Mouse (Mus musculus) megakaryocyte, embryonic 14.5 days (primary cell): ENCODE results near the gene Pqlc2. TPM values are rescaled to one million over a fixed set of nuclear protein-coding genes. Genes with fewer than 3 reads are reported as not detected.

Experiments
- H3K27me3 ChIP-seq: replicated peaks from 2 replicates; pipeline ENCODE3; 2012; ENCODE audit warnings: inconsistent platforms
- H3K36me3 ChIP-seq: replicated peaks from 2 replicates; pipeline ENCODE3; 2012; ENCODE audit warnings: low read length, inconsistent platforms, mixed read lengths
- H3K4me1 ChIP-seq: 2 replicates; pipeline ENCODE4 v1.6.1; 2012; ENCODE audit warnings: inconsistent platforms
- H3K4me3 ChIP-seq: replicated peaks from 2 replicates; pipeline ENCODE3; 2012; ENCODE audit warnings: moderate library complexity, mild to moderate bottlenecking, inconsistent platforms
- H3K9me3 ChIP-seq: 2 replicates; pipeline ENCODE4 v1.6.1; 2012; ENCODE audit warnings: inconsistent platforms
- FLI1 ChIP-seq: IDR thresholded peaks from 2 replicates; pipeline ENCODE4 v1.6.1; 2012; ENCODE audit warnings: low read length, inconsistent platforms, mixed read lengths
- GATA1 ChIP-seq: IDR thresholded peaks from 3 replicates; pipeline ENCODE4 v1.6.1; 2012; ENCODE audit warnings: mixed read lengths, low read length, inconsistent platforms, borderline replicate concordance
- polyA plus RNA-seq: library from polyadenylated mRNA; stranded (reverse); fragments of >175 nt; gene quantifications from 2 replicates; pipeline ENCODE4 v1.2.3, GENCODE M21; 2012; ENCODE audit warnings: low replicate concordance; ENCODE audit not compliant: insufficient read depth

The Pqlc2 gene
- polyA plus RNA-seq, 1 experiment = 26.5 TPM

DNA sequence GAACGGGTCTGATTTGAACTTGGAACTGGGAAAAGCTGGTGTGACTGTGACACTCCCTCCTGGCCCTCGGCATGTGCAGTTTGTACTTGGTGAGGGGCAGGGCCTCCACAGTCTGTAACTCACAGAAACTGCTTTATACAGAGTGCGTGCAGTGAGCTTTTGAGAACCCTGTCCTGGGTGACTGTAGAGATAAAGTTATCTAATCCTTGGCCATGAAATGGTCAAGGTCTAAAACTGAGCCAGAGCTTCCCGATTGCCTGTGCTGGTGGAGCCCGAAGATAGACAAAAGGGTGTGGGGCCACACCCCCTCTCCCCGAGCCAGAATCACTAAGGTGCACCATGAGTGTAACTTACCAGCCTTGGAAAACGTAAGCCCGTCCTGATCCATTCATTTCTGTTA lies 59.6 kb downstream of the Pqlc2 start:
- no peak for TF ChIP-seq GATA1
- no peak for TF ChIP-seq FLI1
- no peaks in the 10 kb centered on the region for H3K27me3 ChIP-seq
- H3K4me3 ChIP-seq = no peak overlapping the region
- peaks cover 99% of the 10 kb centered on the region for H3K36me3 ChIP-seq
- H3K9me3 ChIP-seq = no peaks in the 10 kb centered on the region
- H3K4me1 ChIP-seq = peaks cover 74% of the 10 kb centered on the region

DNA sequence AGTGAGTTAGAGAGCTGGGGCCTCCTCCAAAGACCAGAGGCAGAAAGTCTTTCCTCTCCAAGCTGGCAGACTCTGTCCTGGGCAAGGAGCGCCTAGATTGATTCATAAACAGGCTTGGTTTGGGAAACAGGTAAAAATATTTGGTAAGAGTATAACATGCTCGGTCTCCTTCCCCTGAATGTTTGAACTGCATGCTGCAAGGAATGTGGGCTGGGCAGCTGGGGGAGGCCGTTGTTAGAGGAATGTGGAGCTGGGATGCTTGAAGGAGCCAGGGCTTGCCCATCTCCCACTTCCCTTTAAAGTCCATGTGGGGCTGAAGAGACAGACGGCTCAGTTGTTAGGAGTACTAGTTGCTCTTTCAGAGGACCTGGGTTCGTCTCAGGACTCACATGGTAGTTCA lies 60.5 kb downstream of the Pqlc2 start:
- no peaks in the 10 kb centered on the region for H3K9me3 ChIP-seq
- H3K4me1 ChIP-seq = peaks cover 69% of the 10 kb centered on the region
- peaks cover 99% of the 10 kb centered on the region for H3K36me3 ChIP-seq
- TF ChIP-seq GATA1 = no peak
- H3K4me3 ChIP-seq = no peak overlapping the region
- no peaks in the 10 kb centered on the region for H3K27me3 ChIP-seq

DNA sequence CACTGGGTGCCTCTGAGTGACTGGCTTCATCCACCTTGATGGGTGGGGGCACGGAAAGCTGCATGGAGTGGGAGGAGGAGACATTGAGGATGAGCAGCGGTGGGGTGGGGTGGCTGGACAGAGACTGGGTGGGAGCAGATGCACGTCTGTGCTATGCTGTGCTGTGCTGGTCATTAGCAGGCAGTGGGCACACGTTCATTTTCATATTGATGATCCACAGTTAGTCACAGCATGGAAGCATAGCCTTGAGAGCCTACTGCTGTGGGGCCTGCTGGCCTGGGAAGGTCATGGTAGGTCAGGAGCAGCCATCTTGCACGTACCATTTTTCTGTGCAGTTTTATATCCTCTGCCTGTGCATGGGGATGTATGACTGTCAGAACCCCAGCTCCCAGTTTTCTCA lies 61.8 kb downstream of the Pqlc2 start:
- Histone ChIP-seq H3K4me3 (peak overlapping the region; percentile 16), H3K4me1 (peaks cover 73% of the 10 kb centered on the region), H3K27me3 (no peaks in the 10 kb centered on the region), H3K9me3 (no peaks in the 10 kb centered on the region), H3K36me3 (peaks cover 98% of the 10 kb centered on the region)
- TF ChIP-seq FLI1 (no peak), GATA1 (no peak)

DNA sequence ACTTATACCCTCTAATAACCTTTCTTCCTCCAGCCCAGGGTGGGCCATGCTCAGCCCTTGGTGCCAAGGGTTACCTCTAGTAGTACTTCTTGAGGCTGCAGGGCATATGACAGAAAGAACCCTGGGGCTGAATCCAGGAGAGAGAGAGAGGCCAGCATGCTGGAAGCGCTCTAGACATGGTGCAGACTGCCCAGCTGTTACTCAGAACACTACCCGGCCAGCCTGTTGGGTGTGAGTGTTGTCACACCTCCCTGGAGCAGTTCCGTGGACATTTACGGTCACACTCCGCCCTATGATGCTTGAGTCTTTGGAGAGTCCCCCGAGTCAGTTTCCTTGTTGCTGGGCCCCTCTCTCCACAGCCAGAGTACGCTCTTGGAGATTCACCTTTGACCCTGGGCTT lies 62.5 kb downstream of the Pqlc2 start:
- peaks cover 98% of the 10 kb centered on the region for H3K36me3 ChIP-seq
- no peaks in the 10 kb centered on the region for H3K27me3 ChIP-seq
- peaks cover 66% of the 10 kb centered on the region for H3K4me1 ChIP-seq
- H3K9me3 ChIP-seq = no peaks in the 10 kb centered on the region
- TF ChIP-seq FLI1 (no peak), GATA1 (no peak)
- H3K4me3 ChIP-seq = no peak overlapping the region

DNA sequence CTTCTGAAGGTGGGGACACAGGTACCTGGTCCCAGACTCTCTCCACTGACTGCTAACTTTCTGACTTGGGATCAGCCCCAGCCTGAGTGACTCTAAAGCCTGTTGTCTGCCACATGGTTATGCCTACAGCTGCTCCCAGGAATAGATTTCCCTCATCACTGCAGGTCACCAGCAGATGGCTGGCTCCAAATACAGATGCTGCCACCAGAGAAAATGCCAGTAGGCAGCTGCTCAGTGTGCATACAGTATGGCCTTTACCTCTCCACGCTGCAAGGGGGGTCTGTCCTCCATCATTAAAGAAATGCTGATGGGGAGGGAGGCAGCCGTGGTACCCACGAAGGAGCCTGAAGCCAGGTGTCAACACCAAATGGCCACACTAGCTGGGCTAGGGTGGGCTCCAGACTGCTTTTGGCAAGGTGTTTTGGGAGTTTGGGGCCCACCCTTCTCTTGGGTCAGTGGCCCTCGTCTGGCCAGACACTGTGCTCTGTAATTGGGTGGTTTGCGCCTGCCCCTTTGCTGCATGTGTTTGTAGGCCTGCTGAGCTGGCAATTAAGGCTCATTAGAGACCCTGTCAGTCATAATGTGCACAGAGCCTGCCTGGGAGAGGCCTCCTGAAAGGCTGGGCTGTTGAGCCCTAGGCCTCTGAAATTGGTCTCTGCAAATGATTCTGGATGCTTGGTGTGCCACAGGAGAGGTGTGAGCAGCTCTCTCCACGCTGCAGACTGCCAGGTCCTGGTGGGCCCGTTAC lies 64.2 kb downstream of the Pqlc2 start:
- Histone ChIP-seq H3K9me3 (no peaks in the 10 kb centered on the region), H3K4me1 (peaks cover 72% of the 10 kb centered on the region), H3K4me3 (no peak overlapping the region), H3K27me3 (no peaks in the 10 kb centered on the region), H3K36me3 (peaks cover 99% of the 10 kb centered on the region)
- no peak for TF ChIP-seq FLI1
- TF ChIP-seq GATA1 = no peak

DNA sequence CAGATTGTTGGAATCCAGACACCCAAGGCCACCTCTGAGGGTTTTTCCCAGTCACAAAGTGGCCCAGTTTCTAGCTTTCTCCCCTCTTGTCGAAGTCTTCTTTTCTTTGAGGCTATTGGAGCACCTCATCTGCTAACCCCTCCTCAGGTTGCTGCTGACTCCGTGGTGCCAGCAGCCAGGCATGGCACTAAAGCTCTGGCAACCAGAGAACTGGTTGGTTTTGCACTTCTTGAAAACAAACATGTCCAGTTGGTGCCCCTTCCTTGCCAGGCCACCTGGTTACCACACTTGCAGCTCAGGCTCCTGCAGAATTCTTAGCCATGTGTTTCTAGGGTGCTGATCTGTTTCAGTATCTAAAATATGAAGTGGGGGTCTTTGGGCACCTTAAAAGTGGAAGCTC lies 65.0 kb downstream of the Pqlc2 start:
- TF ChIP-seq GATA1 = no peak
- no peak for TF ChIP-seq FLI1
- no peaks in the 10 kb centered on the region for H3K27me3 ChIP-seq
- H3K36me3 ChIP-seq = peaks cover 99% of the 10 kb centered on the region
- H3K4me1 ChIP-seq = peaks cover 72% of the 10 kb centered on the region
- H3K4me3 ChIP-seq = no peak overlapping the region
- H3K9me3 ChIP-seq = no peaks in the 10 kb centered on the region

DNA sequence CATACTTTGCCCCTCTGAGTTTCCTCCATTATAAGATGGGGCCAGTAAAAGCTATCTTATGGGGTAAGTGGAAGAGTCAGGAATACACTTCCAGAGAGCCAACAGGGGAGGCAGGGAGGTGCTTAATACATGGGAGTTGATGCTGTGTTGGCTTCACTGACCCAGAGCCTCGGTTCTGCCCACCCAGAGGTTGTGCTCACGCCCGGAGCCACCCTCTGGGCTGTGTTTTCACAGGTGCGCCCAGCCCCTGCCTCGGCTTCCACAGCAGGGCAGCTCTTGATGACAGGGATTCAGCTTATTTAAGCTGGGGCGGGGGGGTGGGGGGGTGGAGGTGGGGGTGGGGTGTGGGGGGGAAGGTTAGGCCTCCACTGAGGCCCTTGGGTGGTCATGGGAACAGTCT lies 65.7 kb downstream of the Pqlc2 start:
- H3K36me3 ChIP-seq = peaks cover 99% of the 10 kb centered on the region
- H3K4me3 ChIP-seq = no peak overlapping the region
- no peak for TF ChIP-seq FLI1
- no peak for TF ChIP-seq GATA1
- H3K9me3 ChIP-seq = no peaks in the 10 kb centered on the region
- no peaks in the 10 kb centered on the region for H3K27me3 ChIP-seq
- peaks cover 73% of the 10 kb centered on the region for H3K4me1 ChIP-seq

DNA sequence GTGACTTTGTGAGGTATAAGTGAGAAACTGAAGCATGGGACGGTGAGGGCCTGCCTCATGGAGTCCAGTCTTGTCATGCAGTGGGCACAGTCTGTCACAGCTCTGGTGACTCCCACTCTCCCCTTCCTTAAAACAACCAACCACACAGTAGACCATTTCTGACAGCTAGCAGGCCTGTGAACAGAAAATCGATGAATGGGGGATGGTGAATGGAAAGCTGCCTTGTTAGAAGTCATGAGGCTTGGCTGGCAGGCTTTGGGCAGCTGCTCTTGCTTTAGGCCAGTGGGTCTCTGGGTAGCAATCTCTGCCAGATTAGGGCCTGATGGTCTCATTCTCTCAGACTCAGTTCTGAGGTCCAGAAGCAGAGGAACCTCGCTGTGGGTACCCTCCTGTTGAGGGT lies 66.3 kb downstream of the Pqlc2 start:
- H3K4me3 ChIP-seq = no peak overlapping the region
- peaks cover 99% of the 10 kb centered on the region for H3K36me3 ChIP-seq
- TF ChIP-seq GATA1 = no peak
- no peak for TF ChIP-seq FLI1
- H3K27me3 ChIP-seq = no peaks in the 10 kb centered on the region
- peaks cover 73% of the 10 kb centered on the region for H3K4me1 ChIP-seq
- no peaks in the 10 kb centered on the region for H3K9me3 ChIP-seq

Other genes starting within 250 kb of the Pqlc2 start
- 3.9 TPM in 1 of 2 replicates, not detected in the other for gene Htr6, start 235.1 kb downstream of the Pqlc2 start, polyA plus RNA-seq
- 0.47 TPM in 1 of 2 replicates, not detected in the other for gene Nbl1, start 217.7 kb downstream of the Pqlc2 start, polyA plus RNA-seq
- gene Minos1, start 179.6 kb downstream of the Pqlc2 start, polyA plus RNA-seq = 1.3 and 27.4 TPM in 2 replicates
- gene Capzb, start 117.8 kb downstream of the Pqlc2 start, polyA plus RNA-seq = 104 and 238 TPM in 2 replicates
- gene Akr7a5, start within 50 bp of the Pqlc2 start, polyA plus RNA-seq = 35.7 and 43.6 TPM in 2 replicates
- gene Mrto4, start 41.9 kb upstream of the Pqlc2 start, polyA plus RNA-seq = 38.8 and 55.8 TPM in 2 replicates
- gene Emc1, start 41.9 kb upstream of the Pqlc2 start, polyA plus RNA-seq = 2.2 and 3.3 TPM in 2 replicates
- 58.6 and 69.3 TPM in 2 replicates for gene Ubr4, start 41.9 kb upstream of the Pqlc2 start, polyA plus RNA-seq
- gene Iffo2, start 219.8 kb upstream of the Pqlc2 start, polyA plus RNA-seq = 0.63 and 1.8 TPM in 2 replicates